Mouse (Mus musculus) embryo, embryonic 11.5 days (tissue): Measurements from ENCODE around the gene Rnf169.
A peak's percentile ranks its signal among the peaks of the same experiment; 100 is the strongest.
"Not testable (repeated sequence)": the region's sequence is repeated elsewhere in the genome, so short reads cannot be mapped to it uniquely, and the experiment has no call there.

Experiments
- DNase-seq: peaks from one replicate; pipeline ENCODE4 v3.0.0-alpha.2; 2012; ENCODE audit warnings: low read depth, low spot score

The Rnf169 gene

DNA sequence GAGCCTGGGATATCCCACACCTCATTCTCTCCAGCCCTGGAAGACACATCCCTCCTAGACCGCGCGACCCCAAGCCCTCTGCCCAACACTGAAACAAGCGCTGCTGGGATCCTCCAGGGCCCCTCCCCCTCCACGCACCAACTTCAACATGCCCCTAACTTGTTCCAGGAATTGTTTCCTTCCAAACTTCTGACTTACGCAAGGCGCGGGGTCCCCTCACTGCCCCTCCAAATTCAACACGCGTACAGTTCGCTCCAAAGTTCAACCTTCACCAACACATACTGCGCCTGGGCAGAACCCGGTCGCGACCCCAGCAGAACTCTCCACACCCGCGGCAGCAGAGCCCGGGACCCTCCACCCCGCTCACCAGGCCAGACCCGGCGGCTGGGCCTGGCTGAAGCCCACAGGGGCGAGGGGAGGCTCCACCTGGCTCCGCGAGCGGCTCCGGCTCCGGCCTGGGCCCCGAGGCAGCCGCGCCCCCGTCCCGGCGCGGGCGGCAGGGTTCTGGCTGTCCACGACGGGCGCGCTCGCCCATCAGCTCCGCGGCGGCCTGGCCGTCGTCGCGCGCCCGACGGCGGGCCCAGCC is 609 bp downstream of the Rnf169 start:
- peak; percentile 34 for DNase-seq

DNA sequence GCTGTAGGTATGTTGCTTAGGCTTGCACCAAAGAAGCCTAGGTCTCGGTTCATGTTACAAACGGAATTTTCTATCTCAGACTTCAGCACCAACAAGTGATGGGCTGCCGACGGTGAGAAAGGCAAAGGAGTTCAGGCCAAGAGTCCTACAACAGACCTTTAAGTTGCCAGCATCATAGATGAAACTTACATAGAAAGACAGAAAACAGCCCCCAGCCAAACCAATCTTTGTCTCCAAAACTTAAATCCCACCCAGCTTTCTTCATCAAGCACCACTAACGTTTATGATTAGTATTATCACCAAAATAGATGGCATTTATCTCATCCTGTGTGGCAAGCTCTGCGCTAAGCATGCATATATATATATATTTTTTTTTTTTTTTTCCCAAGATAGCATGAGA is 1.2 kb downstream of the Rnf169 start:
- DNase-seq, result no peak

DNA sequence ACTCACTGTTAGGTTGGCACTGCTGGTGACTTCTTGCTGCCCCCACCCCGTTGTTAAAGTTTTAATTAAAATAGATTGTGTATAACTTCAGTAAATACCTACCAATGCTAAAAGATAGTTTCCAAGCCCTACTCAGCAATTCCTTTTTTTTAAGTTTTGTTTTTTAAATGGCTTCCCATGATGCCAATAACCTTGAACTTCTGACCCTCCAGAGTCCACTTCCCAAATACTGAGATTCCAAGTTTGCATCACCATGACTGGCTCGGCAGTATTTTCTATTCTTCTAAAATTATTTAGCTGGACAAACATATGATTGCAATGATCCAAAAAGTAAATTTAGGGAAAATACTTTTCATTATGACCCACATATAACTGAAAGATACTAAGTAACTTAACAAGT is 2.2 kb downstream of the Rnf169 start:
- no peak for DNase-seq

DNA sequence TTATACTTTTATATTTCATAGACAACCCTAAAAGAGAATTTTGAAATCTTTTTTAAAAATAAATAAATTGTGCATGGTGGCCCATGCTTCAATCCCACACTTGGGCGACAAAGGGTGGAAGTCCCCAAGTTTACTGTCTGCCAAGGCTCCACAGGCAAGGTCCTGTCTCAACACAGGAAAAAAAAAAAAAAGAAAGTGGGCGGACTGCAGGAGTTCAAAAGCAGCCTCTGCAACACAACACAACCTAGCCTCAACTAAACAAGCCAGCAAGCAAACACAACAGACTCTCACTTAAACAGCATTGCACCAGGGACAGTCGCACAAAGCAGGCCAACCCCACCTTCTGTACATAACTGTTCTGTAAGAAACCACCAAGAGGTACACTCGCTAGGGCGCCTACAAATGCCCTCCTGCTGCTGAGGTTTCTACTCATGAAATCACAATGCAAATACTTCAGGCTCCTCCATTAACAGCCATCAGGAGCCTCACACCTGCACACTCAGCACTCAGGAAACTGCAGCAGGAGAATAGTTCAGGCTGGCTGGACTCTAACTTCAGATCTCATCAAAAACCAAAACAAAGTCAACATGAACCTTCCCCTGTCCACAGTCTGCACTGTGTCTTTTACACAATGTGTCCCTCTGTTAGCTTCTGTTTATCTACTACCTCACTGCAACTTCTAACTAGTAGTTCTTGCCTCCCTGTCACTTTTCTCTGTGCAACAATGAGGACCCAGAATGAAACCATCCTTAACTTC is 4.3 kb downstream of the Rnf169 start:
- no peak for DNase-seq

DNA sequence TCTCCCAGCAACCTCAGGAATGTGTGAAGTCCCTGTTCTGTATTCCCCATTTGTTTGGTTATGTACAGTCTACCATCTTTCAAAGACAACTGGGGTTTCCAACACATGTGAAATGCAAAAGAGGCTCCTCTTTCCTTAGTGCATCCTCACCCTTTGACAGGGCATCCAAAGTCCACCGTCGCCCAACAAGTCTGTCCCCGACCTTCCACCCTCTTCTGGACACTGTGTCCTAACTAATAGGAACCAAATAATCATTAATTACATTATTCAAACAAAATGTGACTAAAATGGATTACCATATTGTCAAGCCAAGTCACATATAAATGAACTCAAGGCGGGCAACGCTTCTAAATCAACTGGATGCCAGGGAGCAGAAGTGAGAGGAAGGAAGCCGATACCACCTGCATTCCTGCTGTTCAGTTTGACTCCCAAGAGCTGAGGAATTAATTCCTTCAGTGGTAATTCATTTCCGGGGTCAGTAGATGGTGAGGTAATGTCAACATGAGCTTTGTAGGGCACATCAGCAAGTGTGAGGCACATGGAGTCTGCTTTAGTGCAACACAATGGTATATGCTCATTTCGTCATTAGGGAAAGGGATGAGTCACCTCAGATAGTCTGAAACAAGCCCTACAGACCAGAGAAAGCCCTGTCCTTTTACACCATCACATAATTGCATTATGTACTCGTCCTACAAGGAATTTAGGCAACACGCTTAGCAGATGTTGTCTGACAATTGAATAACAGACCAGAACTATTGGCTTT is 5.9 kb downstream of the Rnf169 start:
- no peak for DNase-seq

DNA sequence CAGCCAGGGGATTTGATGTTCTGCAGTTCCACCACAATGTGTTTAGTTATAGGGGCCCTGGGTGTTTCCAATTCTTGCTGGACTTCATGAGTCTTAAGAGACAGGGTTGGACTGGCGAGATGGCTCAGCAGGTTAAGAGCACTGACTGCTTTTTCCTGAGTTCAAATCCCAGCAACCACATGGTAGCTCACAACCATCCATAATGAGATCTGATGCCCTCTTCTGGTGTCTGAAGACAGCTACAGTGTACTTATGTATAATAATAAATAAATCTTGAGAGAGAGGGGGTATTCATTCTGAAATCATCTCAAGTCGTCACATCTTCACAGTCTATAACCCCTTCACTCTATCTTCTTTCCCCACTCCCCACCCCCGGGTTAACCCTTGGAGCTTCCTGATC is 7.3 kb downstream of the Rnf169 start:
- DNase-seq, result not testable (repeated sequence)

DNA sequence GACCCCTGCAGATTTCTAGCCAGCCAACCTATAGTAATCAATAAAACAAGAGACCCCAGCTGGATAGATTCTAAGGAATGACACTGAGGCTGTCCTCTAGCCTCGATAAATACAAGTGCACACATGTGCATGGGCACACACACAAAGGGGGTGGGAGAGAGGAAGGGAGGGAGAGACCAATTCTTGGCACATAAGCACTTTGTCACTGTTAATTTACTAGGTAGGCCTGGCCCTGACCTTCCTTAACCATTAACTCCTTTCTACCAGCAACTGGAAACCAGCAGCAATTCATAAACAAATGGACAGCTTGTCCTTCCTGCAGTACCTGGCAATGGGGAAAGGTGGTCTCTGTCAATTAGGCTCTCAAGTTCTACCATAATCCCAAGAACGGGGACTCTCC is 8.3 kb downstream of the Rnf169 start:
- DNase-seq, result no peak

DNA sequence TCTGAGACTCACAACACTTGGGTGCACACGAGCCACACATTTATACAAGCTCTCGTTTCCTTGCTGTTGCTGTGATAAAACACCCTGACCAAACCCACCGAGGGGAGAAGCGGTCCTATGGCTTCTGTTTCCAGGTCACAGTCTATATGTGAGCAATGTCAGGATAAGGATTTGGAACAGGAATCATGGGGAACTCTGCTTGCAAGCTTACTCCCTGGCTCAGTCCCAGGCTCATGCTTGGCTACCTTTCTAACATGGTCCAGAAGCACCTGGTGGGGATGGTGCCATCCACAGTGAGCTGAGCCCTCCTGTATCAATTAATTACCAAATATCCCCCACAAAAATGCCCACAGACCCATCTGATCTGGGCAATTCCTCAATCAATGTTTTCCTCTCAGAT is 11.1 kb downstream of the Rnf169 start:
- DNase-seq, result no peak

DNA sequence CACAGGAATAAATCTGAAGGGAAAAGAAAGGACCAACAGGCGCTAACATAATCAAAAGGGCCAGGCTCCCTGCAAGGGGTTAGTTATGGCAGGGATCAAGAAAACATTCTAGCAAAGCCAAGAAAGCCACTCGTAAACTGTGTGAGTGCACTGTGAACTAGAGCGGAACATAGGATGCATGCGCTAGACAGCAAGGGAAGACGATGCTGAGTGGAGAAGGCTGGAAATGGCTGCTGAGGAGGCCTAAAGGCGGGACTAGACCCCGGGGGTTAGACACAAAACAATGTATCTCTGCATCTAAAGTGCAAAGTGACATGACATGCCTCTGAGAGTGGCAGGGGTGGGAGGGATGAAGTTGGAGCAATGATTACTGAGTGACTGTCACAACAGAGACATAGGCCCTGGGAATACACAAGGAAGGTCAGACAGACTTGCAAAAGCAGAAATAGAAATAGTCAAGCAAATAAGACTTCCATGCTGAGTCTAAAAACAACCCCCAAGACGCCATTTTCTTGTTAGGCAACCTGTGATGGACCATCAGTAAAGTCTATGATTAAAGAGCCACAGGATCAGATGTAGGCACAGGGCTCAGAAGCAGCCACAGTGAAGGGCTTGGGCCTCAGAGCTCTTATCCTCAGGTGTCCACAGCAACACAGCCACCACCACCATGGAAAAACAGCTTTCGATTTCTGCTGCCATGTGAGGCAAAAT is 14.1 kb downstream of the Rnf169 start:
- DNase-seq, result no peak

DNA sequence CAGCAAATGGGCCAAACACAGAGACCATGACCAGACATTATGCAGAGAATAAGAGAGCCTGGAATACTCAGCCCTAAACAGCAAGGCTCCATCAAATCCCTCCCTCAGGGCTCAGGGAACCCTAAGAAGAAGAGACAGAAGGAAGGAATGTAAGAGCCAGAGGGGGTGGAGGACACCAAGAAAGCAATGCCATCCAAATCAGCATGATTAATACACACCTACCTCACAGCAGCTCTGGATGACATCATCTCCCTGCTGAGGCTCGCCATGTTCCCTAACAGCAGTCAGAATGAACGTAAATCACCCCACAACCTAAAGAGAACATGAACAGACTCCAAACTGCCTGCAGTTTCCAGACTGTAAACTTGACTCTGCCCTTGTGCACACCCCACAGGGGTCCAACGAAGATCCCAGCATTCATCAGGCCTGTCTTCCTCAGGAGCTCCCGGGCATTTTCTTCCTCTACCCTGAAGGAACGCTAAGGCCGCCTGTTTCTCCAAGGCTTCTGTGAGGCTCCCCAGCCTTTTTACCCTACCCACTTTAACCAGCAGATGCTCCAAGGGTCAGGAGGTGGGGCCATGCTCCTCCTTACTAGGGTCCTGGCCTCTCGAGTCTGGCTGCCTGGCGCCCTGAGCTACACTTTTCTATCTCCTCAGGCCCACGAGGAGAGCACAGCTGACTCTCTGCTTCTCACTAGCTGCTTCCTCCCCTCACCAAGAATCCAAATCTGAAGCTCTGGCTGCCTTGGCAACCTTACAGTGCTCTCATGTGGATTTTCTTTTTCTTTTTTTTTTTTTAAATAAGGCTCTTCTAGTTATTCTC is 15.0 kb downstream of the Rnf169 start:
- peak; percentile 24 for DNase-seq

DNA sequence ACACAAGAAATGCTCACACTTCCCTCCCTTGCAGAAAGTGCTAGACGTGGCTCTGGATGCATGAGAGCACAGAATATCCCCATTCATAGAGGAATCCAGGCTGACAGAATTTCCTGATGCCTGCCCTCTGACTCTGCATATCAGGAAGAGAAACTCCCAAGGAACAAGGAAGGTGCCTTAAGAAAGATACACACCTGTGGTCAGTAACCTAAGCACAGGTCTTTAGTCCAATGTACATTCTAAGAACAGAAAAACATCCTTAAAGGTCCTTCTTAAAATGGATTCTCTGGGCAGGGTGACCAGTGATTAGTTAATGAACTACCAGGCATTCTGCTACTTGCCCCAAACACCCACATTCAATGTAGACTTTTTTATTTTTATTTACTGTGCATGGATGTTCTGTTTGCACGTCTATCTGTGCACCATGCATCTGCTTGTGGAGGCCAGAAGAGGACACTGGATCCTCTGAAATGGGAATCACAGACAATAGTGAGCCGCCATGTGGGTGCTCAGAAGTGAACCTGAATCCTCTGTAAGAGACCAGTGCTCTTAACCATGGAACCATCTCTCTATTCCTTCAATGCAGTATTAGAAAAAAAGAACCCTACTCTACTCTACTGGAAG is 16.9 kb downstream of the Rnf169 start:
- no peak for DNase-seq

DNA sequence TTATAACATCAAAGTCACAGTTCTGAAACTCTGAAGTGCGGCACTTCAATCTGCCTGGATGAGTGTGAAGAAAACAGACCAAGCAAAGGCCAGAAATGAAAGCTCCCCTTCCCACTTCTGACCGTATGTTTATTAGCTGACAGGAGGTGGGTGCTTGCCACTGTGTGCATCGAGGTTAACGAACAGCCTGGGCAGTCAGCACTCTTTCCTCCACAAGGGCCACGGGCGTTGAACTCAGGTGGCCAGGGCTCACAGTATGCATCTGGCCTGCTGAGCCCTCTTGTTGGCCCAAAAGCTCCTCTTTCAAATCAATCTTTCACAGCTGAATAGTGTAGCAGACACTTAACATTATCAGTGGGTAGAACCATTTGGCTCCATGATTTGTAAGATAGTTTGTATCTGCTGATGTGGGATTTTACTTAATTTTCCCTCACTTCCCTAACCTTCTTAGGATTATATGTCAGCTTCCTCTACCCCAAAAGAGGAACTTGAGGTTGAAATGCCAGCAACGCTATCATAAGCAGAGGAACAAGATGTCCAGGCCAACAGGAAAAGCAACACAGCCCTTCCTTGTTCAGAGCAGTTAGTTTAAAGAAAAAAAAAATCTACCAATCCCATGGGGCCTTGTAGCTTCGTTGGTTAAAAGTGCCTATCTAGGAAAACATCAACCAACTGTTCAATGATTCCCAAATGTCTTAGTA is 17.6 kb downstream of the Rnf169 start:
- no peak for DNase-seq

DNA sequence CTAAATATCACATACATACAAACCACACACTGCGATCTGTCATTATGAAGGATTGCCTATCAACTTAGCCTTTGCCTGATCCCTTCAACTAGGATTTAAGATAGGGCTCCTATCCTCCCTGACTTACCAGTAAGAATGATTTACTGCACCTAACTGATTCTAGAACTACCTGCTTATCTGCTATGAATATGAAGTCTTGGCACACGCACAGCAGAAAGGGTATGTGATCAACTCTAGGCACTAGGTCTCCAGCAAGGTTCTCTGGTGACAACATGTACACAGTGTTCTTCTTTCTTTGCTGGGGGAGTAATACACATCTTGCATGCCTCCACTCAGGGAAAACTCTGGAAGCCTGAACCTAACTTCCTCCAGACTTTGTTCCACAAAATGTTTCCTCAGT is 18.7 kb downstream of the Rnf169 start:
- no peak for DNase-seq

DNA sequence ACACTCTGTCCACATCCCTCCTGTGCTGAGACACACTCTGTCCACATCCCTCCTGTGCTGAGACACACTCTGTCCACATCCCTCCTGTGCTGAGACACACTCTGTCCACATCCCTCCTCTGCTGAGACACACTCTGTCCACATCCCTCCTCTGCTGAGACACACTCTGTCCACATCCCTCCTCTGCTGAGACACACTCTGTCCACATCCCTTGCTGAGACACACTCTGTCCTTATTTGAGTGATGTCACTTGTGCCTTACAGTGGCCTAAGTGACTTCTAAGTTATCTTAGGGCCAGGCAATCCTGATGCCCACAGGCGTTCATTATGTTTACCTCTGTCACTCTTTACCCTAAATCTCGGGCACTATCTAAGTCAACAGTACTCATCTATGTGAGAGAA is 19.7 kb downstream of the Rnf169 start:
- DNase-seq, result not testable (repeated sequence)

DNA sequence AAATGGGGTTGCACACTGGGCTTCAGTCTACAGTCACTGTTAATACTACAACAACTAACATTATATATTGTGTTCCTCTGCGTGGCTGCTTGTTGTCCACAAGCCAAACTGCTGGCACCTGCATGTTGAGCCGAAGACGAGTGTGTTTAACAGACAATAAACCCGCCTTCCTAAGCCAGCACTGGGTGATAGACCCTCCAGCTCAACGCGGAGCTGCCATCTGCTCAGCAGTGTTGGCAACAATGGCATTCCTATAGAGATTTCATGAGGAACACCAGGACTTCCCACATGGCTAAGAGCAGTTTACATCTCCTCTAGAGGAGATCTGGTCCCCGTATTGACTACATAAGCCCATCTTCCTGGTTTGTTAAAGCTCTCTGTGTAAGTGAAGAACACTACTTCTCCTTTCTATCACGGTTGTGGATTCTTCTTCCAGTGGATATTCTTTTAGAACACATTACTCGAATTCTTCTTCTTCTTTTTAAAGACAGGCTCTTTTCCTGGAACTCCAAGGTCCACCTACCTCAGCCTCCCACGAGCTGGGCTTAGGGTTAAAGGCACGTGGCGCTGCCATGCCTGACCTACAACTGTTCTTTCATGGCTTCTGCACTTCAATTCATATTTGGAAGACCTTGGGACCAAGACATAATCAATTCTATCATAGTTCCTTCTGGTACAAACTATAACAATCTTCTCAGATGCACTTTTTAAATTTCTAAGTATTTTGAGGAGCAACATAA is 22.9 kb downstream of the Rnf169 start:
- DNase-seq, result no peak

DNA sequence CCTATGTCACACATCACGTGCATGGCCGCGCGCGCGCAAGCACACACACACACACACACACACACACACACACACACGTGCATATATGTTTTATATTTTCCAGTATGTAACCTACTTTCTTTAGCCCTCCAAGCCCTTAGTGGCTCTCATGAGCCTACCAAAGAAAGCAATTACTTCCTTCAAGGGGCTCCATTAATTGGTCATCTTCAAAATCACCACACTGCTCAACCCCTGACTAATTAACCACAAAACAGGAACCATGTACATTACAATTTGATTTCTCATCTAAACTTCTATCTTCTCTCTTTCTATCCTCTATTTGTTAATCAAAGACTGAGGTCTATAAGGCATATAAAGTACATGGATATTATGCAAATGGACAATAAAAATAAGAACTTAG is 24.2 kb downstream of the Rnf169 start:
- DNase-seq, result no peak

DNA sequence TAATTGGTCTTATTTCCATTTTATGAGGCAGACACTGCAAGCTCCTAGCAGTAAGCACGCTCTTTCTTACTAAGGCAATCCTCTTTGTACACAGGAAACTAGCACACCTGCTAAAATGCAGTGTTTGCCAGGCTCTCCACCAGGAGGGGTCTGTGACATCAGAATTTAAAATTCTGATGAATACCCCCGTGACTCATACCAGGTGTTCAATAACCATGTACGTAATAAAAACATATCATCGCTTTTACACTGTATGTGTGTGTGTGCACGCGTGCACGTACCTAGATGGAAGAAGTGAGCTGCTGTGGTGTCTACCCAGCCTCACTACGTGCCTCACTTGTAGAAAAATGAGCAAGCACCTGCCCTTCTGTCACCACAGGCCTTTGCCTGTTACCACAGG is 26.0 kb downstream of the Rnf169 start:
- DNase-seq, result no peak

DNA sequence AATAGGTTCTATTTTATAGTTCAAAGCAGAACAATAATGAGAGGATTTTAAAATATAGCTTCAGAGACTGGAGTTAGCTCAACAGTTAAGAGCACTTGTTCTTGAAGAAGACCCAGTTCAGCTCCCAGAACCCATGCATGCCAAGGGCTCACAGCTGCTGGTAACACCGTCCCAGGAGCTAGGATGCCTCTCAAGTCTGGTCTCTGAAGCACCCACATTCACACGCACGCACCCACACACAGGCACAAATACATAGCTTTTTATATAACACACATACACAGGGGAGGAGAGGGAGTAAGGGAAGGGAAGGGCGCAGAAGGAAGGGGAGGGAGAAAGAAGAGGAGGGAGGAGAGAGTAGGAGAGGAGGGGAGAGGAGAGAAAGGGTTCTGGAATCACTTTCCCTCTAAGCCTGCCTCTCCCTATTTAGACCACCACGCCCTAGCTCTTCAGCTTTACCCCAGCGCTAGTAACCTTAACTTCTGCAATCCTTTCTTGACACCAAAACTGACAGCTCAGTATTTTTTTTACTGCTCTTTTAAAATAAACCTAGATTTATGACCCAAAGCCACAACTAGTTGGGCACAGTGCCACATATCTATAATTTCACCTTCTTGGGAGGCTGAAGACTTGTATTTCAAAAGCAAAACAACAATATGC is 26.7 kb downstream of the Rnf169 start:
- no peak for DNase-seq

DNA sequence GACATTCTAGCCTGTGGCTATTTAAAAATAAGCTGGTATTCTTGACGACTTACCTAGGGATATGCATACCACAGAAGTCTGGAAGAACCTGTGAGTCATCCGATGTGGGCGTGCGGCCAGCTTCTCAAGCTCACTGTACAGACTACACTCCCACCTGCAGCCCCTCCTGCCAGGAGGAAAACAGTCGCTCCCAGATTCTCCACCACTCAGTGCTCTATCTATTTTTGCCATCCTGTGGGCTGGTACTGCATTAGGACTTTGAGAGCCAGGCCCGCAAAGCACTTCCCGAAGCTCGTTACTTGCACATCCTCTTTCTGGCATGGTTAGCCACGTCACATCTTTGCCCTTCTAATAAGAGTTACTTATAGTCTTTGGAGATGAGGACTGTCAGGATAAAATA is 32.9 kb downstream of the Rnf169 start:
- DNase-seq, result no peak
